Comparison of ENCODE assay signal across 9 mouse cellular contexts in genomic region chr9:17987606-17988005, GRCm38 (mm10).
DNase-seq lines count a peak whose midpoint lies in the region; ATAC-seq lines count a peak whose summit lies in the region.
"Had no signal": no experiment of that assay in that cellular context is flagged by ENCODE, and none has a peak within 500 bp of the region (broad histone marks: within the 10 kb centered on the region; RNA-seq: fewer than 3 reads in every experiment).

No protein-coding gene starts in this region.

- H3K27me3 ChIP-seq in liver, embryonic 16.5 days (ENCODE audit: control insufficient read depth, insufficient read depth, low read depth, low read length), result no peaks in the 10 kb centered on the region
- H3K27me3 ChIP-seq: neural tube, embryonic 13.5 days had no signal

- peak; percentile 45 for DNase-seq in adrenal gland, postnatal 10 days
- DNase-seq in adrenal gland, adult 8-10 months, result no peak
- peak; percentile 2 to 51 for DNase-seq in left cerebral cortex, adult 18-20 months (ENCODE audit: low spot score in 2 of 2)
- DNase-seq in left cerebral cortex, postnatal 36 days (ENCODE audit: low spot score in 2 of 2), result no peak
- DNase-seq in B cell, adult 2 months, result peak; percentile 38 to 50
- DNase-seq in layer of hippocampus, adult 11-12 months (ENCODE audit: low spot score), result no peak

- 65% methylated on average over 5 of the region's 5 CpGs for WGBS in liver, embryonic 16.5 days (ENCODE audit: insufficient replicate concordance)

- no peaks in the 10 kb centered on the region for H3K4me1 ChIP-seq in liver, embryonic 16.5 days (ENCODE audit: control insufficient read depth, low read depth, low read length)
- H3K4me1 ChIP-seq: neural tube, embryonic 13.5 days had no signal

- H3K9me3 ChIP-seq in liver, embryonic 16.5 days (replicated peaks; ENCODE audit: control insufficient read depth, low read length), result no peaks in the 10 kb centered on the region
- H3K9me3 ChIP-seq: neural tube, embryonic 13.5 days had no signal

- no peak overlapping the region for H3K27ac ChIP-seq in liver, embryonic 16.5 days (ENCODE audit: low read length)
- H3K27ac ChIP-seq: neural tube, embryonic 13.5 days had no signal

- H3K4me2 ChIP-seq in liver, embryonic 16.5 days (ENCODE audit: low read depth, low read length), result no peak overlapping the region
- H3K4me2 ChIP-seq: neural tube, embryonic 13.5 days had no signal

- no peak overlapping the region for H3K4me3 ChIP-seq in liver, embryonic 16.5 days (ENCODE audit: low read depth, low read length)
- H3K4me3 ChIP-seq: neural tube, embryonic 13.5 days had no signal

- peak; percentile 73 for ATAC-seq in common myeloid progenitor, adult 5-6 weeks (replicated peaks; ENCODE audit: low read depth, poor library complexity, severe bottlenecking)
- ATAC-seq in liver, embryonic 16.5 days (ENCODE audit: low read depth), result peak; percentile 66

- H3K36me3 ChIP-seq in liver, embryonic 16.5 days (ENCODE audit: control insufficient read depth, insufficient read depth), result no peaks in the 10 kb centered on the region
- H3K36me3 ChIP-seq: neural tube, embryonic 13.5 days had no signal

- intact Hi-C loops in left cerebral cortex, postnatal 36 days (cut with DNase I), result no loop called here

- no peak overlapping the region for H3K9ac ChIP-seq in liver, embryonic 16.5 days (ENCODE audit: low read depth, low read length)
- H3K9ac ChIP-seq: neural tube, embryonic 13.5 days had no signal

Comparison
In these comparisons a context has a peak if more than half of its experiments do, and no peak if none do; other contexts are left out.
1. DNase-seq: peak in adrenal gland, postnatal 10 days (single experiment), left cerebral cortex, adult 18-20 months (2 of 2) and B cell, adult 2 months (2 of 2); none in adrenal gland, adult 8-10 months (single experiment), left cerebral cortex, postnatal 36 days (0 of 2) and layer of hippocampus, adult 11-12 months (single experiment).